Mouse (Mus musculus) bone marrow, adult 2 months (tissue): Measurements from ENCODE around the gene Trim28.

Experiments used
- CTCF ChIP-seq: fragments of 200-500 bp; IDR thresholded peaks from 2 replicates; pipeline ENCODE4 v1.5.1; 2011; ENCODE audit warnings: low read length, control low read depth; ENCODE audit not compliant: control insufficient read depth, insufficient read depth
- POLR2A ChIP-seq: fragments of 200-500 bp; IDR thresholded peaks from 2 replicates; pipeline ENCODE4 v1.6.1; 2011; ENCODE audit warnings: low read depth, mild to moderate bottlenecking, control low read depth, low read length, borderline replicate concordance; ENCODE audit not compliant: control insufficient read depth

GRCm38 (mm10) chr7:12965678-12966091 lies 33.2 kb upstream of the Trim28 start, which contains the start of gene Zfp324:
- TF ChIP-seq POLR2A: peak; percentile 75; the same call in 1 of the 2 replicates
- TF ChIP-seq CTCF: no peak
